Mouse (Mus musculus): ENCODE results near the gene Unc93b1. TPM values are rescaled to one million over a fixed set of nuclear protein-coding genes. Genes with fewer than 3 reads are reported as not detected.

The Unc93b1 gene
- 9.7 and 10.4 TPM in 2 replicates for polyA plus RNA-seq (2014; fragmentation: Nextera tagmentation; extraction: Ambion mirVana)

DNA sequence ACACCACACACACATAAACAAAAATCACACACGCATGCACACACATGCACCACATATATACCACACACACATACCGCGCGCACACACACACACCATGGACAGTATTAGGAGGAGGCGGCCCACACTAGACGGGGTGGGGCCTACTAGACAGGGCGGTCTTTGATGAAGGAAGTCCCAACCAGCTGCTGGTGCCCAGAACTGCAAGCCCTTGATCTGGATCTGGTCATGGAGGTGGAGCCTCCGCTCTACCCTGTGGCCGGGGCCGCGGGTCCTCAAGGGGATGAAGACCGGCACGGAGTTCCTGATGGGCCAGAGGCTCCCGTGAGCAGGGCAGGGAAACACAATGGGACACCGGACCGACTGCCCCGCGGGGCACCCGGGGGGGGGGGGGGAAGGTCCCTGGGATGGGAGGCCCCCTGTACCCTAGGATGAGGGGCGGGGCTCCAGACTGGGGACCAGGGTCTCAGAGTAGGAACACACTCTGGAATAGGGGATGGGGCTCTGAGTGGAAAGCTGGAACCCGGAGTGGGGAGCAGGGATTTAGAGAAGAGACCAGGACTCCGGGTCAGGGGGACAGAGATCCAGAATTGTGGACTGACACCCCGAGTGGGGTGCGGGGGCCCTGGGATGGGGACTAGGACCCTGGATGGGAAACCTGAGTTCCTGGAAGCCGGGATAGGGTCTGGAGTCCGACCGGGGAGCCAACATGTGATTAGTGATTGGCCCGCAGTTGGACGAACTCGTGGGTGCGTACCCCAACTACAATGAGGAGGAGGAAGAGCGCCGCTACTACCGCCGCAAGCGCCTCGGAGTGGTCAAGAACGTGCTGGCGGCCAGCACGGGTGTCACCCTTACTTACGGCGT lies at the start of gene Unc93b1:
TSS of gene Unc93b1 (plus strand) at position 155 of the 864 bp plus-strand sequence.
- 7% methylated on average over 41 of the region's 42 CpGs for WGBS
- H3K27me3 ChIP-seq (ENCODE audit: control insufficient read depth, insufficient read depth, low read length) = peaks cover 17% of the 10 kb centered on the region
- ATAC-seq (ENCODE audit: low FRiP score) = peak; percentile 59; the same call in 1 of the 2 replicates

DNA sequence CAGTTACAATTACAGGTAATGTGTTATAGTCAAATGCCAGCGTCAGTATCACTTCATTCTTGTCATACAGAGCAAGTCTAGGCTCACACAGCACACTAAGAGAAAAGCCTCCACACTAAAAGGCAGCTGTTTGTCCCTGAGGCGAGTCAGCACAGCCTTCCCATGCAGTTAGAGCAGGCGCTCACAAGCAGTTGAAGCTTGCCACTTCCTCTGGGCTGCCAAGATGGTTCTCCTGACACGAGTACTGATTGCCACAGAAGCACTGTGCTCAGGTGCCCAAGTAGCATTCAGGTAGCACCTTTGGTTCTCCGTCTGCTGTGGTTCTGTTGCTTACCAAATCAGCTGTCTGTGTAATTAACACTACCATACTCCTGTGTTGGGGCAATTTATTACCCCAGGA lies 45.9 kb upstream of the Unc93b1 start:
- no peak for ATAC-seq (ENCODE audit: low FRiP score)
- no peaks in the 10 kb centered on the region for H3K27me3 ChIP-seq (ENCODE audit: control insufficient read depth, insufficient read depth, low read length)
- no peak for DNase-seq (ENCODE audit: low spot score)
- H3K27ac ChIP-seq = no peak overlapping the region
- H3K4me2 ChIP-seq (replicated peaks) = no peak overlapping the region
- H3K4me1 ChIP-seq (replicated peaks; ENCODE audit: control insufficient read depth, insufficient read depth, low read length) = no peaks in the 10 kb centered on the region
- no peak overlapping the region for H3K4me3 ChIP-seq (replicated peaks; ENCODE audit: low read length)
- H3K36me3 ChIP-seq (replicated peaks; ENCODE audit: control insufficient read depth, insufficient read depth) = peaks cover 83% of the 10 kb centered on the region
- no peak overlapping the region for H3K9ac ChIP-seq
- 96% methylated on average over 5 of the region's 5 CpGs for WGBS
- H3K9me3 ChIP-seq (ENCODE audit: control insufficient read depth, low read length) = no peaks in the 10 kb centered on the region

More for the DNA sequence above, at the start of gene Unc93b1:
- no peaks in the 10 kb centered on the region for H3K9me3 ChIP-seq (ENCODE audit: control insufficient read depth, low read length)
- H3K4me2 ChIP-seq (replicated peaks) = peak within 1 kb of the TSS; percentile 68
- no peak for DNase-seq (ENCODE audit: low spot score)
- H3K4me3 ChIP-seq (replicated peaks; ENCODE audit: low read length) = peak within 1 kb of the TSS; percentile 34
- H3K36me3 ChIP-seq (replicated peaks; ENCODE audit: control insufficient read depth, insufficient read depth) = no peaks in the 10 kb centered on the region
- peaks cover 14% of the 10 kb centered on the region for H3K4me1 ChIP-seq (replicated peaks; ENCODE audit: control insufficient read depth, insufficient read depth, low read length)
- peak within 1 kb of the TSS; percentile 46 for H3K9ac ChIP-seq
- H3K27ac ChIP-seq = no peak within 1 kb of the TSS

DNA sequence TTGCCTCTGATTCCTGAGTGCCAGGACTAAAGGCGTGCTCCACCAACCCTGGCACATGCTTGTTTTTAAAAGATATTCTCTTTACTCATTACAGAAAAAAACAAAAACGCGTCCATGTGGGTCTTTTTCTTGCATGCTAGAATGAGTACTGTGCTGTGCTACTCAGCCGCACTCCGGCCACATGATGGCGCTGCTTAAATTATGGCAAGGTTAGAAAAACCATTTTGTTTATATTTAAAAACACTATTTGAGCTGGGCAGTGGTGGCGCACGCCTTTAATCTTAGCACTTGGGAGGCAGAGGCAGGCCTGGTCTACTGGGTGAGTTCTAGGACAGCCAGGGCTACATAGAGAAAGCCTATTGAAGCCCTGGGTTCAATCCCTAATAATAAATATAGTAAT lies 44.8 kb upstream of the Unc93b1 start:
- no peak overlapping the region for H3K9ac ChIP-seq
- H3K4me3 ChIP-seq (replicated peaks; ENCODE audit: low read length) = no peak overlapping the region
- WGBS = 92% methylated on average over 8 of the region's 8 CpGs
- no peaks in the 10 kb centered on the region for H3K27me3 ChIP-seq (ENCODE audit: control insufficient read depth, insufficient read depth, low read length)
- no peak for ATAC-seq (ENCODE audit: low FRiP score)
- peaks cover 88% of the 10 kb centered on the region for H3K36me3 ChIP-seq (replicated peaks; ENCODE audit: control insufficient read depth, insufficient read depth)
- no peak overlapping the region for H3K27ac ChIP-seq
- no peak overlapping the region for H3K4me2 ChIP-seq (replicated peaks)
- H3K4me1 ChIP-seq (replicated peaks; ENCODE audit: control insufficient read depth, insufficient read depth, low read length) = no peaks in the 10 kb centered on the region
- H3K9me3 ChIP-seq (ENCODE audit: control insufficient read depth, low read length) = no peaks in the 10 kb centered on the region
- no peak for DNase-seq (ENCODE audit: low spot score)

DNA sequence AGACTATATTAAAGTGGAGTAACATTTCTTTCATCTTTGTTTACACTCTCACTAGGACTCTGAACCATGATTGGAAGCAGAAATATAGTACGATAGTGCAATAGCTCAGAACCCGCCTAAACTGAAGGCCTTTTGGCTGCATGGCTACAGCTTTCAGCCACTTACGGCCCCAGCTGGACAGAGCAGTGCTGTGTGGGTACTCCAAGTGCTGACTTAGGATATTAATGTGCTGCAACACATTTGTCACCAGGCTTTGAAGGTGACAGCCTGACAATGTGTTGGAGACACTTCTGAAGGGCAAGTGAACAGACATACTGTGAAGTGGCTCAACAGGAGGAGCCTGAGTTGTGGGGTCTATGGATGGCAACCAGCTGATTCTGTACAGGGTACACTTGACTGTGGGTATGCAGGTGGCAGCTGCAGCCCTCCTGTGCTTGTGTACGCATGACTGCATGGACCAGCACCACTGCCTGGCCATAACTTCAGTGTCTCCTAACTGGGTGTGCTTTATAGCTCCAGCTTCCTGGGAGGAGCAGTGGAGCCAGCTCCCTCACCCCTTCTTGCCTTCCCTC lies 41.4 kb upstream of the Unc93b1 start:
- Histone ChIP-seq H3K27me3 (ENCODE audit: control insufficient read depth, insufficient read depth, low read length) (no peaks in the 10 kb centered on the region), H3K36me3 (replicated peaks; ENCODE audit: control insufficient read depth, insufficient read depth) (peaks cover 75% of the 10 kb centered on the region), H3K27ac (no peak overlapping the region), H3K9ac (no peak overlapping the region), H3K9me3 (ENCODE audit: control insufficient read depth, low read length) (no peaks in the 10 kb centered on the region), H3K4me2 (replicated peaks) (no peak overlapping the region), H3K4me3 (replicated peaks; ENCODE audit: low read length) (no peak overlapping the region), H3K4me1 (replicated peaks; ENCODE audit: control insufficient read depth, insufficient read depth, low read length) (no peaks in the 10 kb centered on the region)
- ATAC-seq (ENCODE audit: low FRiP score) (no peak), DNase-seq (ENCODE audit: low spot score) (no peak)
- 93% methylated on average over 4 of the region's 4 CpGs for WGBS

DNA sequence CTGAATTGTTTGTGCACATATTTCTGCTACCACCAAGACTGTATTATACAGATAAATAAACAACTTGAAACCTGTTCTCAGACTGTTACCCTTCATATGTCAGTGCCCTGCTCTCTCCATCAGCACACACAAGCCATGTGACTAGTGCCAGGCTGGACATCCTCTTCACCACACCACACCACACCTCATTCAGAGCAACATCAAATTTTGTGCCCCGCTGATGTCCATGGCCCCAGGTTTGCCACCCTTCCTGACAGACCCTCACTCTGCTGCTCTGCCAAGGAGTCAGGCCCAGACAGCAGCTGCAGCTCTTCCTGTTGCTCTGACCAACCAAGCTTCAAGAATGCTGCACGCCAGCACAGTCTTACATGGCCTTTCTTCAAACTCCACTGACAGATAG lies 40.7 kb upstream of the Unc93b1 start:
- DNase-seq (ENCODE audit: low spot score) (no peak), ATAC-seq (ENCODE audit: low FRiP score) (no peak)
- H3K4me2 ChIP-seq (replicated peaks) = no peak overlapping the region
- no peaks in the 10 kb centered on the region for H3K27me3 ChIP-seq (ENCODE audit: control insufficient read depth, insufficient read depth, low read length)
- WGBS = 87% methylated on average over 2 of the region's 2 CpGs
- H3K36me3 ChIP-seq (replicated peaks; ENCODE audit: control insufficient read depth, insufficient read depth) = peaks cover 68% of the 10 kb centered on the region
- H3K9me3 ChIP-seq (ENCODE audit: control insufficient read depth, low read length) = no peaks in the 10 kb centered on the region
- 0 out of 2 replicates have a peak overlapping the region, but pooled peaks have one; percentile 18 for H3K27ac ChIP-seq
- no peak overlapping the region for H3K9ac ChIP-seq
- no peak overlapping the region for H3K4me3 ChIP-seq (replicated peaks; ENCODE audit: low read length)
- H3K4me1 ChIP-seq (replicated peaks; ENCODE audit: control insufficient read depth, insufficient read depth, low read length) = no peaks in the 10 kb centered on the region

DNA sequence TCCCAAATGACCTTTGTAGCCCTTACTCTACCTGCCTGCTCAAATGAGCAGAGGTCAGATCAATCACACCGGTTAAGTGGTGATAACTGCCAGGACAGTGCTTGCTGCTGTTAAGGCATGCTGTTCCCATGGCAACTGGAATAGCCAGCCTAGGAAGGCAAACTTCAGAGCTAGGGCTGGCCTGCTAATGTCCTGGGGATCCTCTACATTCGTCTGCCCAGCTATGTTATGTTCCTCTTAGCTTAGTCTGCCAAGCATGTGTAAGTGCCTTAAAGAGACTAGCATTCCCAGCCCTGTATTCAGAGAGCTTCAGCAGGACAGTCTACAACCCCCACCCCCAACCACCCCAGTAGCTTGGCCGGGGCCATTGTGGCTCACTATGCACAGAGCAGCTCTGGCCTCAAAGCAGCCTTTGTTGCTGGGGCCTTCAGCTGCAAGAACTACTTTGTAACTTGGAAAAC lies 39.8 kb upstream of the Unc93b1 start:
- Histone ChIP-seq H3K27ac (peak overlapping the region; percentile 34), H3K9ac (no peak overlapping the region), H3K27me3 (ENCODE audit: control insufficient read depth, insufficient read depth, low read length) (no peaks in the 10 kb centered on the region), H3K9me3 (ENCODE audit: control insufficient read depth, low read length) (no peaks in the 10 kb centered on the region), H3K36me3 (replicated peaks; ENCODE audit: control insufficient read depth, insufficient read depth) (peaks cover 59% of the 10 kb centered on the region), H3K4me2 (replicated peaks) (no peak overlapping the region), H3K4me3 (replicated peaks; ENCODE audit: low read length) (no peak overlapping the region), H3K4me1 (replicated peaks; ENCODE audit: control insufficient read depth, insufficient read depth, low read length) (no peaks in the 10 kb centered on the region)
- ATAC-seq (ENCODE audit: low FRiP score) (peak; percentile 80; the same call in 1 of the 2 replicates), DNase-seq (ENCODE audit: low spot score) (peak; percentile 36)
- 17% methylated on average over 3 of the region's 3 CpGs for WGBS

DNA sequence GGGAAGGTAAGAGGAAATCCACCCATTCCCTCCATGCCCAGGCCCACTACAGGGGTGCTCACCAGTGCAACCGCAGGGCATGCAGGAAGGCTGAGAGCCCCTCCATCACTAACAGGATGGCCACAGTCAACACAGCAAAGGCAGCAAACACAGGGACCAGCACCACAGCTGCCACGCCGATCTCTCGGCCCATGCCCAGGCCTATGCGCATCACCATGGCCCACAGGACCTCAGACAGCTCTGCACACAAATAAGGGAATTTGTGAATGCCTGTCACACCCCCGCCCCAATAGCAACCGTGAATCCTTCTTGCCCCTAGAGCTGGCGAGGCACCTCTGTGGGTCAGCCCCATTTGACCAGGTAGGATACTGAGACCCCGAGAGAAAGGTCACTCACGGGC lies 38.8 kb upstream of the Unc93b1 start:
- H3K36me3 ChIP-seq (replicated peaks; ENCODE audit: control insufficient read depth, insufficient read depth) = peaks cover 51% of the 10 kb centered on the region
- H3K4me1 ChIP-seq (replicated peaks; ENCODE audit: control insufficient read depth, insufficient read depth, low read length) = no peaks in the 10 kb centered on the region
- no peak overlapping the region for H3K4me2 ChIP-seq (replicated peaks)
- H3K4me3 ChIP-seq (replicated peaks; ENCODE audit: low read length) = no peak overlapping the region
- H3K9me3 ChIP-seq (ENCODE audit: control insufficient read depth, low read length) = no peaks in the 10 kb centered on the region
- H3K27ac ChIP-seq = peak overlapping the region; percentile 34; the same call in 1 of the 2 replicates
- no peaks in the 10 kb centered on the region for H3K27me3 ChIP-seq (ENCODE audit: control insufficient read depth, insufficient read depth, low read length)
- 92% methylated on average over 10 of the region's 10 CpGs for WGBS
- no peak overlapping the region for H3K9ac ChIP-seq
- DNase-seq (ENCODE audit: low spot score) (no peak), ATAC-seq (ENCODE audit: low FRiP score) (no peak)

DNA sequence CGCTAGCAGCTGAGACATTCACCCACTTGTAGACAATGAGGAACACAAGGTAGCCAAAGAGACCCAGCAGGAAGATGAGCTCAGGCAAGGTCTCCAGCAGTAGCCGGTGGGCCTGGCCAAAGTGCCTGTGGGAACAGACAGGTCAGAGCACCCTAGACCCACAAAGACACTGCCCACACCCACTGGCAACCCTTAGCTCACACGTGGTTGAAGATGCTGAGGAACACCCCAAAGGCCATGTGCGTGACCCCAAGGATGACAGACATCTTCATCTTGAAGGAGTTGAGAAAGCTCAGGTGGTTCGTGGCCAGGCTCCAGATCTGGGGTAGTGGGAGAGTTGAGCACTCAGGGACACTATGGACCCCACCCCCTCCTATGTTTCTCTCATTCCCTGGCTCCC lies 37.4 kb upstream of the Unc93b1 start:
- WGBS = 90% methylated on average over 5 of the region's 5 CpGs
- Histone ChIP-seq H3K27me3 (ENCODE audit: control insufficient read depth, insufficient read depth, low read length) (no peaks in the 10 kb centered on the region), H3K36me3 (replicated peaks; ENCODE audit: control insufficient read depth, insufficient read depth) (peaks cover 38% of the 10 kb centered on the region), H3K9me3 (ENCODE audit: control insufficient read depth, low read length) (no peaks in the 10 kb centered on the region), H3K4me2 (replicated peaks) (no peak overlapping the region), H3K4me1 (replicated peaks; ENCODE audit: control insufficient read depth, insufficient read depth, low read length) (no peaks in the 10 kb centered on the region), H3K27ac (no peak overlapping the region), H3K4me3 (replicated peaks; ENCODE audit: low read length) (no peak overlapping the region), H3K9ac (no peak overlapping the region)
- ATAC-seq (ENCODE audit: low FRiP score) = no peak
- no peak for DNase-seq (ENCODE audit: low spot score)

DNA sequence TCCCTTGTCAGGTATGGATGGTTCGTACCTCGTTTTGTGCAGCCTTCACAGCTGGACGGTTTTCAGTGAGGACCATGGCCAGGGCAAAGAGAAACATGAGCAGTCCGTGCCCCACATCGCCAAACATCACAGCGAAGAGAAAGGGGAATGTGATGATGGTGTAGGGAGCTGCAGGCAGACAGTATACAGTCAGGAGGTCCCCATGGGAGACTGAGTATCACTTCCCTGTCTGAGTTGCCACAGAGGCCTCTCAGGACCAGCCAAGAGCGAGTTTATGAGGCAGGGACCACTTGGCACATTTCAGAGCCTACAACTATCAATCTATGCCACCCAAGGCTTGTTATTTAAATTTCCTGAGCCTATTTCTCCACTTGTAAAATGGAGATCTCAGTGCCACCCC lies 36.0 kb upstream of the Unc93b1 start:
- Histone ChIP-seq H3K27me3 (ENCODE audit: control insufficient read depth, insufficient read depth, low read length) (no peaks in the 10 kb centered on the region), H3K4me2 (replicated peaks) (no peak overlapping the region), H3K9ac (no peak overlapping the region), H3K9me3 (ENCODE audit: control insufficient read depth, low read length) (no peaks in the 10 kb centered on the region), H3K36me3 (replicated peaks; ENCODE audit: control insufficient read depth, insufficient read depth) (peaks cover 24% of the 10 kb centered on the region), H3K27ac (no peak overlapping the region), H3K4me3 (replicated peaks; ENCODE audit: low read length) (no peak overlapping the region), H3K4me1 (replicated peaks; ENCODE audit: control insufficient read depth, insufficient read depth, low read length) (no peaks in the 10 kb centered on the region)
- ATAC-seq (ENCODE audit: low FRiP score) (no peak), DNase-seq (ENCODE audit: low spot score) (no peak)
- WGBS = 76% methylated on average over 7 of the region's 7 CpGs

All from hindbrain, embryonic 14.5 days (tissue).